Mouse (Mus musculus) c-Kit-negative CD71-positive TER-119-positive erythroid progenitor cells, embryonic 14.5 days (primary cell): ENCODE results near the gene Defb38.

Experiments used
- DNase-seq: peaks from one replicate; pipeline ENCODE4 v3.0.0-alpha.2; 2013; ENCODE audit warnings: low read depth, low spot score

Defb38 gene

GRCm38 (mm10) chr8:19026466-19026865 lies at the start of gene Defb38:
Gene Defb38 (minus strand): TSS chr8:19026566.
- DNase-seq = no peak

GRCm38 (mm10) chr8:19066013-19066412 lies 39.6 kb upstream of the Defb38 start:
- DNase-seq = no peak

GRCm38 (mm10) chr8:19064710-19065109 lies 38.3 kb upstream of the Defb38 start, which contains the start of gene Defb39:
Gene Defb39 (minus strand): TSS chr8:19064810.
- no peak for DNase-seq

- DNase-seq = no peak
Measured at GRCm38 (mm10) chr8:19062891-19063290, 36.5 kb upstream of the Defb38 start.

- no peak for DNase-seq
Measured at GRCm38 (mm10) chr8:19045242-19045641, 18.9 kb upstream of the Defb38 start.
